Mouse (Mus musculus) lung, postnatal 0 days (tissue): ENCODE data around the gene Rsbn1l. TPM values are rescaled to one million over a fixed set of nuclear protein-coding genes. Genes with fewer than 3 reads are reported as not detected.

ENCODE experiments used
- ATAC-seq: fragments of 200-750 bp; cut with Nextera tagmentation; 2 replicates; pipeline ENCODE4 v1.8.0; 2017; ENCODE audit warnings: moderate library complexity
- DNase-seq: peaks from one replicate; pipeline ENCODE4 v3.0.0-alpha.2; 2016; ENCODE audit warnings: low spot score
- H3K27ac ChIP-seq: fragments of 300-500 bp; sonication (generic); 2 replicates; pipeline ENCODE4 v1.5.1; 2014; ENCODE audit warnings: antibody characterized with exemption, mild to moderate bottlenecking, low read length, mixed read lengths
- H3K27me3 ChIP-seq: fragments of 300-500 bp; sonication (generic); replicated peaks from 2 replicates; pipeline ENCODE4 v1.6.1; 2014; ENCODE audit warnings: low read length, mixed read lengths; ENCODE audit not compliant: insufficient read depth
- H3K36me3 ChIP-seq: fragments of 300-500 bp; sonication (generic); 2 replicates; pipeline ENCODE4 v1.6.1; 2014; ENCODE audit warnings: low read length, mixed read lengths; ENCODE audit not compliant: insufficient read depth
- H3K4me1 ChIP-seq: fragments of 300-500 bp; sonication (generic); 2 replicates; pipeline ENCODE4 v1.6.1; 2014; ENCODE audit warnings: antibody characterized with exemption, low read depth, low read length, mixed read lengths; ENCODE audit not compliant: insufficient read depth
- H3K4me2 ChIP-seq: fragments of 300-500 bp; sonication (generic); replicated peaks from 2 replicates; pipeline ENCODE4 v1.6.1; 2014; ENCODE audit warnings: low read depth, mild to moderate bottlenecking, low read length, moderate library complexity, mixed read lengths
- H3K4me3 ChIP-seq: fragments of 300-500 bp; sonication (generic); 2 replicates; pipeline ENCODE4 v1.5.1; 2014; ENCODE audit warnings: low read depth, low read length
- H3K9ac ChIP-seq: fragments of 300-500 bp; sonication (generic); replicated peaks from 2 replicates; pipeline ENCODE4 v1.6.1; 2014; ENCODE audit warnings: low read depth, mild to moderate bottlenecking
- H3K9me3 ChIP-seq: fragments of 300-500 bp; sonication (generic); 2 replicates; pipeline ENCODE4 v1.6.1; 2016; ENCODE audit warnings: low read length, mixed read lengths
- CTCF ChIP-seq: IDR thresholded peaks from 2 replicates; pipeline ENCODE4 v1.5.1; 2016; ENCODE audit warnings: antibody characterized with exemption, mild to moderate bottlenecking
- EP300 ChIP-seq: IDR thresholded peaks from 2 replicates; pipeline ENCODE4 v1.6.1; 2016; ENCODE audit warnings: antibody characterized with exemption, mild to moderate bottlenecking, control low read depth
- WGBS: fragments of 180-500 bp; shearing (Covaris S2); extraction: QIAGEN DNeasy Blood & Tissue Kit; methylation state at CpG from one replicate; pipeline ENCODE4 v1.1.7; 2014; 5-methylcytosine and 5-hydroxymethylcytosine counted together
- polyA plus RNA-seq: library from polyadenylated mRNA; unstranded; fragments of >200 nt; fragmentation: Nextera tagmentation; extraction: Ambion mirVana; gene quantifications from 2 replicates; pipeline ENCODE4 v1.2.1, GENCODE M21; 2015

The Rsbn1l gene
- polyA plus RNA-seq, 1 experiment from 2014 or later: 6.6 TPM

GRCm38 (mm10) chr5:20942523-20942922, 13.7 kb downstream of the Rsbn1l start:
- DNase-seq: no peak
- no peak for ATAC-seq
- Histone ChIP-seq H3K27me3 (no peaks in the 10 kb centered on the region), H3K36me3 (no peaks in the 10 kb centered on the region), H3K4me2 (no peak overlapping the region), H3K4me3 (no peak overlapping the region), H3K9me3 (no peaks in the 10 kb centered on the region), H3K9ac (no peak overlapping the region), H3K4me1 (peaks cover 13% of the 10 kb centered on the region; the same call in 1 of the 2 replicates), H3K27ac (0 out of 2 replicates have a peak overlapping the region, but pooled peaks have one; percentile 20)
- WGBS: 54% methylated on average over 3 of the region's 3 CpGs
- no peak for TF ChIP-seq EP300
- TF ChIP-seq CTCF: no peak

- H3K27me3 ChIP-seq: no peaks in the 10 kb centered on the region
- peak; percentile 71 for DNase-seq
- H3K9ac ChIP-seq: no peak overlapping the region
- H3K4me1 ChIP-seq: peaks cover 16% of the 10 kb centered on the region
- no peak overlapping the region for H3K27ac ChIP-seq
- H3K36me3 ChIP-seq: no peaks in the 10 kb centered on the region
- no peaks in the 10 kb centered on the region for H3K9me3 ChIP-seq
- H3K4me3 ChIP-seq: no peak overlapping the region
- H3K4me2 ChIP-seq: no peak overlapping the region
- peak; percentile 57 for ATAC-seq
- TF ChIP-seq CTCF (no peak), EP300 (no peak)
- 16% methylated on average over 5 of the region's 5 CpGs for WGBS
These were observed 15.0 kb downstream of the Rsbn1l start for GRCm38 (mm10) chr5:20941205-20941604.

DNA sequence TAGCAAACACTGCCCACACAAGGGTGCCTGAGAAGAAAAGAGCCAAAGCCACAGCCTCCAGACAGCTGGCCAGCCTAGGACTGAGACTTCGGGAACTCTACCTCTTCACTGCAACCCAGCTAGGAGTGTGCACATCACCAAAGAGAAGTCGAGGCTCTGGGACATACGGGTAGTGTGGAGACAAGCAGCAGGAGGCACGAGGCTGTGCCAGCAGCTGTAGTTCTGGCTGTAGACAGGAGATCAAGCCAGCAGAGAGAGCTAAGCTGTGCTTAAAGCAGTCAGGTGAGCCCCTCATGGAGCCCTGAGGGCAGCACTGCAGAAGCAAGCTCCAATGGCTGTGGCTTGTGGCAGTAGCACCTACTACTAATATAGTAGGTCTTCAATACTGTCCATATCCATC, 15.5 kb downstream of the Rsbn1l start:
- H3K4me1 ChIP-seq: peaks cover 19% of the 10 kb centered on the region
- TF ChIP-seq EP300: no peak
- TF ChIP-seq CTCF: no peak
- H3K9me3 ChIP-seq: no peaks in the 10 kb centered on the region
- WGBS: 78% methylated on average over 4 of the region's 4 CpGs
- DNase-seq (no peak), ATAC-seq (no peak)
- no peak overlapping the region for H3K4me3 ChIP-seq
- no peak overlapping the region for H3K9ac ChIP-seq
- no peak overlapping the region for H3K4me2 ChIP-seq
- H3K27me3 ChIP-seq: no peaks in the 10 kb centered on the region
- no peaks in the 10 kb centered on the region for H3K36me3 ChIP-seq
- H3K27ac ChIP-seq: no peak overlapping the region

GRCm38 (mm10) chr5:20940040-20940571, 16.1 kb downstream of the Rsbn1l start:
- ATAC-seq (no peak), DNase-seq (no peak)
- no peaks in the 10 kb centered on the region for H3K27me3 ChIP-seq
- no peak overlapping the region for H3K4me3 ChIP-seq
- H3K9me3 ChIP-seq: no peaks in the 10 kb centered on the region
- peaks cover 15% of the 10 kb centered on the region for H3K4me1 ChIP-seq
- H3K27ac ChIP-seq: no peak overlapping the region
- 74% methylated on average over 6 of the region's 6 CpGs for WGBS
- TF ChIP-seq CTCF: no peak
- H3K36me3 ChIP-seq: no peaks in the 10 kb centered on the region
- H3K9ac ChIP-seq: no peak overlapping the region
- H3K4me2 ChIP-seq: no peak overlapping the region

- H3K4me2 ChIP-seq: no peak overlapping the region
- TF ChIP-seq CTCF (no peak), EP300 (no peak)
- H3K36me3 ChIP-seq: no peaks in the 10 kb centered on the region
- H3K9ac ChIP-seq: no peak overlapping the region
- H3K27me3 ChIP-seq: no peaks in the 10 kb centered on the region
- no peak for ATAC-seq
- no peak overlapping the region for H3K27ac ChIP-seq
- no peaks in the 10 kb centered on the region for H3K9me3 ChIP-seq
- no peak for DNase-seq
- 72% methylated on average over 5 of the region's 5 CpGs for WGBS
- H3K4me3 ChIP-seq: no peak overlapping the region
- peaks cover 18% of the 10 kb centered on the region for H3K4me1 ChIP-seq
These were observed 17.7 kb downstream of the Rsbn1l start for GRCm38 (mm10) chr5:20938523-20938922.

DNA sequence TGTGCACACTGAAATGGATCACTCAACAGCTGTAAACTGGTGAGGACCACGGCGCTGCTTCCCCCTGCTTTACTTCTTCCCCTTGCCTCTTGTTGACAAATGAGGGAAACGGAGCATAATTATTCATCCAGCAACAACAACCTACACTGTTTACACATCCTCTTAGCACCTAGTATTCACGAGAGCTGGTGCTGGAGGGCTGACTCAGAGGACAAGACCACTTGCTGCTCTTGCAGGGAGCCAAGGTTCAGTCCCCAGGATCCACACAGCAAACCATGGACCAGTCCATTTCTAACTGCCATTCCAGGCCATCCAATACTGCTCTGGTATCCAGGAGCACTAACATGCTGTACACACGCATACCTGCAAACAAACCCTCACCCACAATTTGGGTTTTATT, 20.3 kb downstream of the Rsbn1l start:
- no peaks in the 10 kb centered on the region for H3K9me3 ChIP-seq
- no peak for DNase-seq
- WGBS: 44% methylated on average over 5 of the region's 5 CpGs
- no peak overlapping the region for H3K4me2 ChIP-seq
- no peak for TF ChIP-seq EP300
- ATAC-seq: peak; percentile 60
- no peak overlapping the region for H3K9ac ChIP-seq
- H3K4me3 ChIP-seq: no peak overlapping the region
- no peaks in the 10 kb centered on the region for H3K27me3 ChIP-seq
- H3K27ac ChIP-seq: no peak overlapping the region
- no peaks in the 10 kb centered on the region for H3K36me3 ChIP-seq
- H3K4me1 ChIP-seq: peaks cover 15% of the 10 kb centered on the region

- H3K4me3 ChIP-seq: no peak overlapping the region
- no peaks in the 10 kb centered on the region for H3K9me3 ChIP-seq
- no peak overlapping the region for H3K4me2 ChIP-seq
- no peak overlapping the region for H3K27ac ChIP-seq
- H3K4me1 ChIP-seq: peaks cover 25% of the 10 kb centered on the region
- H3K9ac ChIP-seq: no peak overlapping the region
- no peak for DNase-seq
- no peak for ATAC-seq
- H3K36me3 ChIP-seq: no peaks in the 10 kb centered on the region
- TF ChIP-seq CTCF (no peak), EP300 (no peak)
- whole genome bisulfite sequencing: 81% methylated on average over 3 of the region's 3 CpGs
- H3K27me3 ChIP-seq: no peaks in the 10 kb centered on the region
These were observed 23.6 kb downstream of the Rsbn1l start for GRCm38 (mm10) chr5:20932585-20932984.
